Mouse (Mus musculus): Measurements from ENCODE around the gene Ap3b1.

DNA sequence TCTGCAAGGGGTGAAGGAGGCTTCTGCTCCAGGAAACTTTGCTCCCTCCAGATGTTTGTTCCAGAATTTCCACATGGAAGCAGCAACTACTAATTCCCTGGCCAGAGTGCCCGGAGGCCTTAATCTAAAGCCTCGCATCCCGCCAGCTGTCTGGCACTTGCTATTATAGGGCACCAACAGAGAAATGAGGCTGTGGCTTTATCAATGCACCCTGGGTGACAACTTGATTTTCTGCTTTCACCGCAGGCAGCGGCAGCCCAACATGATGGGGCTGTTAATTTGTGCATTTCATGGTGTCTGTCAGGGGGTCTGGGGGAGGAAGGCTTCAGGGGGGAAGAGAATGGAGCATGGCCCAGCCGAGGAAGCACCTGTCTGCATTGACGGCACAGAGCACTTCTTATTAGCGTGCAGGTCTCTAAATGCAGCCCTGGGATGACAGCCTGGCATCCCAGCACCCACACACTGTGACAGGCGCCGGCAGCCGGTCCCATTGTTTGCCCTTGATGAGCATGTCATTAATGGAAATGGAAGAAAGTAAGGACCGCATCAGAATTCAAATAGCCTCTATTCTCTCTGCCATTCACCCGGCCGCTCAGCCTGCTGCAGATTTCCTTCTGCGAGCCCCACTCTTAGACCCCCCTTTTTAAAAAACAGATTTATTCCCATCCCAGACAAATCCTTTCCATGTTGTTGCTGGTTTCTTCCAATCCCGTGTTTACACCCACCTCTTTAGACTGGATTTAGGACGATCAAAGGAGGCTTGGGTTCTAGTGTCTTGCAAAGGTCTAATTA is 217.0 kb downstream of the Ap3b1 start:
- no peak for TF ChIP-seq POLR2A (IDR thresholded peaks at IDR 0.05; ENCODE audit: borderline replicate concordance, control insufficient read depth, low read depth, low read length)
- no peak for TF ChIP-seq CTCF (IDR thresholded peaks at IDR 0.05; ENCODE audit: control insufficient read depth, insufficient read depth, low read length)

Data from bone marrow, adult 2 months (tissue).